Mouse (Mus musculus) CD4-positive, CD25-positive, alpha-beta regulatory T cell, adult 9 weeks (primary cell): ENCODE measurements around the gene Hacl1. TPM values are rescaled to one million over a fixed set of nuclear protein-coding genes. Genes with fewer than 3 reads are reported as not detected.

Source experiments
- polyA plus RNA-seq: library from polyadenylated mRNA; unstranded; fragments of 100-300 nt; shearing (Covaris generic); gene quantifications from one replicate; pipeline ENCODE4 v1.2.1, GENCODE M21; 2017

Gene Hacl1
- polyA plus RNA-seq: 37.0 TPM

GRCm38 (mm10) chr14:31640890-31641505 is at the start of gene Hacl1, which contains the start of gene Btd:
Gene Hacl1 (minus strand): TSS chr14:31641286.
Gene Btd (plus strand): TSS chr14:31641028.

GRCm38 (mm10) chr14:31640346-31640889 is 668 bp downstream of the Hacl1 start, which contains the start of gene Gm49387:
Gene Gm49387 (minus strand): TSS chr14:31640878.

GRCm38 (mm10) chr14:31591243-31591642 is 49.8 kb downstream of the Hacl1 start, which contains the start of gene Colq:
Gene Colq (minus strand): TSS chr14:31591343.

Other genes with a start within 250 kb of the Hacl1 start
- gene Sh3bp5, start 205.2 kb downstream of the Hacl1 start, polyA plus RNA-seq: 24.7 TPM
- 25.4 TPM for gene Eaf1, start 146.9 kb downstream of the Hacl1 start, polyA plus RNA-seq
- gene Mettl6, start 146.2 kb downstream of the Hacl1 start, polyA plus RNA-seq: 74.8 TPM
- gene Colq, start 49.9 kb downstream of the Hacl1 start, polyA plus RNA-seq: 12.7 TPM
- not detected for gene Gm49387, start 408 bp downstream of the Hacl1 start, polyA plus RNA-seq
- gene Btd, start 258 bp downstream of the Hacl1 start, polyA plus RNA-seq: 28.1 TPM
- 11.5 TPM for gene Ankrd28, start 189.4 kb upstream of the Hacl1 start, polyA plus RNA-seq